Mouse (Mus musculus) hematopoietic multipotent progenitor cell, adult 10-12 weeks (in vitro differentiated cells): ENCODE results near the gene Sel1l2. TPM values are rescaled to one million over a fixed set of nuclear protein-coding genes. Genes with fewer than 3 reads are reported as not detected.

Experiments used
- polyA plus RNA-seq: library from polyadenylated mRNA; stranded (reverse); fragments of >175 nt; gene quantifications from 2 replicates; pipeline ENCODE4 v1.2.3, GENCODE M21; 2012; ENCODE audit warnings: low replicate concordance

Gene Sel1l2
- not detected in 2 replicates for polyA plus RNA-seq

DNA sequence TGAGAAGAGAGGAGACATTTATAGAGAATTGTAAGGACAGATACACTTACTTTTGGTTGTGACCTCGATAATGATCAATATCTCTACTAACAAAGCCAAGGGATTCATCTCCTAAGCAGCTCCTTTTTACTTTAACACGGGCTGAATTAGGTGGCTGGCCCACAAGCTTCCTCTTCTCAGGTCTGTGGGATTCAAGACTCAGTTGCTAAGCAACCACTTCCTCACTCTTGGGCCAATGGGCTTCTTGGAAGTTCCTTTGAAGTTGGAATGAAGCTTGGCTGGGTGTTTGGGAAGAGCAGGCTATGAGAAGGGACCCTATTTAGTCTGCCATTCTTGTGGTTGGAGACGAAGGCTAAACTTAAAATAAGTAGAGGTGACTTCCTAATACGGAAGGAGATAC, at the start of gene Sel1l2:
Gene Sel1l2, minus strand, starts transcription at position 182 of the 400 bp plus-strand sequence.

GRCm38 (mm10) chr2:140395179-140395578, 5.7 kb upstream of the Sel1l2 start, which contains the start of gene Macrod2:
Macrod2 (plus strand) TSS chr2:140395309.

Other genes with a start within 250 kb of the Sel1l2 start
- not detected in 2 replicates for gene Gm17374, start 237.7 kb downstream of the Sel1l2 start, polyA plus RNA-seq
- gene Esf1, start 219.1 kb downstream of the Sel1l2 start, polyA plus RNA-seq: 0.39 and 2.9 TPM in 2 replicates
- gene Ndufaf5, start 219.1 kb downstream of the Sel1l2 start, polyA plus RNA-seq: 12.3 and 14.7 TPM in 2 replicates
- 2.5 and 4.1 TPM in 2 replicates for gene Macrod2, start 5.6 kb upstream of the Sel1l2 start, polyA plus RNA-seq